Mouse (Mus musculus) megakaryocyte, embryonic 14.5 days (primary cell): ENCODE results near the gene Ncbp1. TPM values are rescaled to one million over a fixed set of nuclear protein-coding genes. Genes with fewer than 3 reads are reported as not detected.
A peak's percentile ranks its signal among the peaks of the same experiment; 100 is the strongest.
"Not testable (repeated sequence)": the region's sequence is repeated elsewhere in the genome, so short reads cannot be mapped to it uniquely, and the experiment has no call there.

ENCODE experiments used
- H3K27me3 ChIP-seq: replicated peaks from 2 replicates; pipeline ENCODE3; 2012; ENCODE audit warnings: inconsistent platforms
- H3K36me3 ChIP-seq: replicated peaks from 2 replicates; pipeline ENCODE3; 2012; ENCODE audit warnings: low read length, inconsistent platforms, mixed read lengths
- H3K4me1 ChIP-seq: 2 replicates; pipeline ENCODE4 v1.6.1; 2012; ENCODE audit warnings: inconsistent platforms
- H3K4me3 ChIP-seq: replicated peaks from 2 replicates; pipeline ENCODE3; 2012; ENCODE audit warnings: moderate library complexity, mild to moderate bottlenecking, inconsistent platforms
- H3K9me3 ChIP-seq: 2 replicates; pipeline ENCODE4 v1.6.1; 2012; ENCODE audit warnings: inconsistent platforms
- FLI1 ChIP-seq: IDR thresholded peaks from 2 replicates; pipeline ENCODE4 v1.6.1; 2012; ENCODE audit warnings: low read length, inconsistent platforms, mixed read lengths
- GATA1 ChIP-seq: IDR thresholded peaks from 3 replicates; pipeline ENCODE4 v1.6.1; 2012; ENCODE audit warnings: mixed read lengths, low read length, inconsistent platforms, borderline replicate concordance
- polyA plus RNA-seq: library from polyadenylated mRNA; stranded (reverse); fragments of >175 nt; gene quantifications from 2 replicates; pipeline ENCODE4 v1.2.3, GENCODE M21; 2012; ENCODE audit warnings: low replicate concordance; ENCODE audit not compliant: insufficient read depth

The Ncbp1 gene
- polyA plus RNA-seq, 1 experiment = 11.5 TPM

GRCm38 (mm10) chr4:46176313-46176712, 37.9 kb downstream of the Ncbp1 start:
- H3K36me3 ChIP-seq = peaks cover 100% of the 10 kb centered on the region

GRCm38 (mm10) chr4:46177018-46177417, 38.6 kb downstream of the Ncbp1 start:
- no peak for TF ChIP-seq GATA1
- TF ChIP-seq FLI1 = no peak
- Histone ChIP-seq H3K4me1 (no peaks in the 10 kb centered on the region), H3K4me3 (no peak overlapping the region), H3K36me3 (peaks cover 100% of the 10 kb centered on the region), H3K9me3 (no peaks in the 10 kb centered on the region), H3K27me3 (no peaks in the 10 kb centered on the region)

More at GRCm38 (mm10) chr4:46176313-46176712, 37.9 kb downstream of the Ncbp1 start:
- TF ChIP-seq FLI1 (no peak), GATA1 (no peak)
- H3K9me3 ChIP-seq = no peaks in the 10 kb centered on the region
- no peaks in the 10 kb centered on the region for H3K27me3 ChIP-seq
- no peak overlapping the region for H3K4me3 ChIP-seq
- no peaks in the 10 kb centered on the region for H3K4me1 ChIP-seq

- Histone ChIP-seq H3K9me3 (no peaks in the 10 kb centered on the region), H3K36me3 (peaks cover 100% of the 10 kb centered on the region), H3K4me3 (no peak overlapping the region), H3K27me3 (no peaks in the 10 kb centered on the region), H3K4me1 (no peaks in the 10 kb centered on the region)
- TF ChIP-seq FLI1 (no peak), GATA1 (no peak)
These were observed 39.1 kb downstream of the Ncbp1 start for GRCm38 (mm10) chr4:46177496-46177895.

- Histone ChIP-seq H3K27me3 (no peaks in the 10 kb centered on the region), H3K4me1 (no peaks in the 10 kb centered on the region), H3K36me3 (peaks cover 99% of the 10 kb centered on the region), H3K9me3 (no peaks in the 10 kb centered on the region), H3K4me3 (no peak overlapping the region)
- TF ChIP-seq GATA1 = no peak
- no peak for TF ChIP-seq FLI1
These were observed 42.8 kb downstream of the Ncbp1 start for GRCm38 (mm10) chr4:46181168-46181567.

GRCm38 (mm10) chr4:46182181-46182580, 43.8 kb downstream of the Ncbp1 start:
- Histone ChIP-seq H3K9me3 (no peaks in the 10 kb centered on the region), H3K27me3 (no peaks in the 10 kb centered on the region), H3K4me3 (no peak overlapping the region), H3K36me3 (peaks cover 94% of the 10 kb centered on the region), H3K4me1 (peaks cover 5% of the 10 kb centered on the region)
- TF ChIP-seq GATA1 (no peak), FLI1 (no peak)

GRCm38 (mm10) chr4:46185423-46185822, 47.0 kb downstream of the Ncbp1 start:
- Histone ChIP-seq H3K4me3 (no peak overlapping the region), H3K27me3 (no peaks in the 10 kb centered on the region), H3K36me3 (peaks cover 94% of the 10 kb centered on the region), H3K9me3 (no peaks in the 10 kb centered on the region), H3K4me1 (peaks cover 21% of the 10 kb centered on the region)
- TF ChIP-seq GATA1 (no peak), FLI1 (no peak)

GRCm38 (mm10) chr4:46185890-46186289, 47.5 kb downstream of the Ncbp1 start:
- Histone ChIP-seq H3K27me3 (no peaks in the 10 kb centered on the region), H3K36me3 (peaks cover 94% of the 10 kb centered on the region)
- TF ChIP-seq FLI1 (no peak), GATA1 (no peak)

GRCm38 (mm10) chr4:46186466-46186865, 48.1 kb downstream of the Ncbp1 start:
- H3K9me3 ChIP-seq = no peaks in the 10 kb centered on the region
- no peak overlapping the region for H3K4me3 ChIP-seq
- TF ChIP-seq GATA1 = no peak
- TF ChIP-seq FLI1 = no peak
- no peaks in the 10 kb centered on the region for H3K27me3 ChIP-seq
- H3K36me3 ChIP-seq = peaks cover 94% of the 10 kb centered on the region
- peaks cover 21% of the 10 kb centered on the region for H3K4me1 ChIP-seq

More at GRCm38 (mm10) chr4:46185890-46186289, 47.5 kb downstream of the Ncbp1 start:
- Histone ChIP-seq H3K4me3 (no peak overlapping the region), H3K4me1 (peaks cover 21% of the 10 kb centered on the region), H3K9me3 (no peaks in the 10 kb centered on the region)

- not testable (repeated sequence) for H3K9me3 ChIP-seq, H3K27me3 ChIP-seq, H3K4me3 ChIP-seq
- peaks cover 52% of the 10 kb centered on the region for H3K4me1 ChIP-seq
- H3K36me3 ChIP-seq = peaks cover 56% of the 10 kb centered on the region
These were observed 53.6 kb downstream of the Ncbp1 start for GRCm38 (mm10) chr4:46192011-46192410.

GRCm38 (mm10) chr4:46195781-46196487, 57.5 kb downstream of the Ncbp1 start, which contains the start of gene Xpa:
Gene Xpa (minus strand): TSS chr4:46196311.
- no peaks in the 10 kb centered on the region for H3K9me3 ChIP-seq
- H3K4me3 ChIP-seq = peak within 1 kb of the TSS; percentile 98
- peaks cover 52% of the 10 kb centered on the region for H3K4me1 ChIP-seq
- H3K27me3 ChIP-seq = peaks cover 13% of the 10 kb centered on the region
- H3K36me3 ChIP-seq = peaks cover 19% of the 10 kb centered on the region
- no peak for TF ChIP-seq GATA1
- no peak for TF ChIP-seq FLI1
